Mouse (Mus musculus): Measurements from ENCODE around the gene Gm2a. TPM values are rescaled to one million over a fixed set of nuclear protein-coding genes. Genes with fewer than 3 reads are reported as not detected.
"Not testable (repeated sequence)": the region's sequence is repeated elsewhere in the genome, so short reads cannot be mapped to it uniquely, and the experiment has no call there.

The Gm2a gene
- total RNA-seq, 2 experiments from 2014 or later = 6.5 to 6.7 TPM

- peak; percentile 84 for DNase-seq
- TF ChIP-seq CTCF (IDR thresholded peaks at IDR 0.05) = no peak
- intact Hi-C loops (cut with DNase I) = loop anchor here (10.0 kb wide), 1 partner anchor 203 kb away; no protein-coding TSS in a partner anchor
- peak within 1 kb of the TSS; percentile 82 for H3K4me3 ChIP-seq
- H3K27ac ChIP-seq = peak within 1 kb of the TSS; percentile 93
Measured at GRCm38 (mm10) chr11:55077331-55078231, 20.3 kb upstream of the Gm2a start, which contains the start of gene Ccdc69. TSS of gene Ccdc69 (minus strand) at chr11:55078131.

- Histone ChIP-seq H3K4me3 (peak overlapping the region; percentile 82), H3K27ac (peak overlapping the region; percentile 93)
- no peak for TF ChIP-seq CTCF (IDR thresholded peaks at IDR 0.05)
- intact Hi-C loops (cut with DNase I) = loop anchor here (10.0 kb wide), 1 partner anchor 204 kb away; no protein-coding TSS in a partner anchor
- DNase-seq = no peak
Measured at GRCm38 (mm10) chr11:55078502-55078901, 19.4 kb upstream of the Gm2a start.

GRCm38 (mm10) chr11:55079180-55079579 lies 18.7 kb upstream of the Gm2a start:
- no peak overlapping the region for H3K4me3 ChIP-seq
- no peak overlapping the region for H3K27ac ChIP-seq
- no peak for TF ChIP-seq CTCF (IDR thresholded peaks at IDR 0.05)
- DNase-seq = no peak
- intact Hi-C loops (cut with DNase I) = loop anchor here (10.0 kb wide), 1 partner anchor 204 kb away; no protein-coding TSS in a partner anchor

GRCm38 (mm10) chr11:55081206-55081605 lies 16.7 kb upstream of the Gm2a start:
- Histone ChIP-seq H3K4me3 (no peak overlapping the region), H3K27ac (no peak overlapping the region)
- DNase-seq = no peak
- intact Hi-C loops (cut with DNase I) = no loop called here
- no peak for TF ChIP-seq CTCF (IDR thresholded peaks at IDR 0.05)

- intact Hi-C loops (cut with DNase I) = no loop called here
Measured at GRCm38 (mm10) chr11:55084629-55085028, 13.3 kb upstream of the Gm2a start.

GRCm38 (mm10) chr11:55085396-55085795 lies 12.5 kb upstream of the Gm2a start:
- Histone ChIP-seq H3K27ac (peak overlapping the region; percentile 90), H3K4me3 (no peak overlapping the region)
- intact Hi-C loops (cut with DNase I) = no loop called here
- peak; percentile 74 for DNase-seq
- TF ChIP-seq CTCF (IDR thresholded peaks at IDR 0.05) = no peak

More at GRCm38 (mm10) chr11:55084629-55085028, 13.3 kb upstream of the Gm2a start:
- no peak for TF ChIP-seq CTCF (IDR thresholded peaks at IDR 0.05)
- Histone ChIP-seq H3K4me3 (no peak overlapping the region), H3K27ac (peak overlapping the region; percentile 90)
- DNase-seq = peak; percentile 59

- DNase-seq = peak; percentile 79
- peak; percentile 92 for TF ChIP-seq CTCF (IDR thresholded peaks at IDR 0.05)
- H3K27ac ChIP-seq = peak overlapping the region; percentile 66
- intact Hi-C loops (cut with DNase I) = loop anchor here (1.0 to 2.0 kb wide), 2 partner anchors 41 to 88 kb away; no protein-coding TSS in a partner anchor
- no peak overlapping the region for H3K4me3 ChIP-seq
Measured at GRCm38 (mm10) chr11:55087006-55087405, 10.9 kb upstream of the Gm2a start.

GRCm38 (mm10) chr11:55089892-55090291 lies 8.0 kb upstream of the Gm2a start:
- TF ChIP-seq CTCF (IDR thresholded peaks at IDR 0.05) = no peak
- DNase-seq = no peak
- Histone ChIP-seq H3K27ac (no peak overlapping the region), H3K4me3 (no peak overlapping the region)
- intact Hi-C loops (cut with DNase I) = no loop called here

- no peak for TF ChIP-seq CTCF (IDR thresholded peaks at IDR 0.05)
- Histone ChIP-seq H3K4me3 (no peak overlapping the region), H3K27ac (no peak overlapping the region)
- DNase-seq = no peak
- intact Hi-C loops (cut with DNase I) = no loop called here
Measured at GRCm38 (mm10) chr11:55093096-55093495, 4.8 kb upstream of the Gm2a start.

GRCm38 (mm10) chr11:55096296-55096695 lies 1.6 kb upstream of the Gm2a start:
- H3K4me3 ChIP-seq; DNase-seq; intact Hi-C loops (cut with DNase I): not testable (repeated sequence)
- H3K27ac ChIP-seq = peak overlapping the region; percentile 86

- no peak for TF ChIP-seq CTCF (IDR thresholded peaks at IDR 0.05)
- peak overlapping the region; percentile 86 for H3K27ac ChIP-seq
- no peak for DNase-seq
- peak overlapping the region; percentile 92 for H3K4me3 ChIP-seq
- intact Hi-C loops (cut with DNase I) = no loop called here
Measured at GRCm38 (mm10) chr11:55096731-55097462, 1.0 kb upstream of the Gm2a start.

GRCm38 (mm10) chr11:55098189-55098915 lies 437 bp downstream of the Gm2a start:
- H3K27ac ChIP-seq = peak overlapping the region; percentile 87
- intact Hi-C loops (cut with DNase I) = no loop called here
- no peak for DNase-seq
- H3K4me3 ChIP-seq = peak overlapping the region; percentile 92
- TF ChIP-seq CTCF (IDR thresholded peaks at IDR 0.05) = no peak
